Mouse (Mus musculus): ENCODE measurements at regions not wholly inside any gene's neighbourhood (a gene's known extent, or its start where the extent isn't known, plus 50 kb on each side); places are given as distances from the start of the nearest gene placed in this dataset.
A peak's percentile ranks its signal among the peaks of the same experiment; 100 is the strongest.
"Not testable (repeated sequence)": the region's sequence is repeated elsewhere in the genome, so short reads cannot be mapped to it uniquely, and the experiment has no call there.

DNA sequence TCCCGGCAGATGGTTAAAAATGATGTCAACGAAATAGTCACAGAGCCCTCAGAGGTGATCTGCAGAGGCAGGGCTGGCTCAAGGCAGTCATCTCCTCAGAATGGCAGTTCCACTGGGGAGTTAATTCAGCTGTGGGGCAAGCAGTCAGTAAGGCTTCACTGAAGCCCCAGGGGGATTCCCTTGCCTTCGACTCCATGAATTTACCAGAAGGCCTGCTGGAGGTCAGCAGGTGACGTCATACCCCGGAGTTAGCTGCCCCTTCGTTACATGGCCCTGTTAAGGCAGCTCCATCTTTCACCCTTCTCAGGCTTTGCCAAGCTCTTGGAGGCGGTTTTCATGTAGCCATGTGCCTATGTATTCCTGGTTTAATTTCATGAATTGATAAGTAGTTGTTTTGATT lies 178.6 kb downstream of the Fam43a start:
- no peak for DNase-seq

DNA sequence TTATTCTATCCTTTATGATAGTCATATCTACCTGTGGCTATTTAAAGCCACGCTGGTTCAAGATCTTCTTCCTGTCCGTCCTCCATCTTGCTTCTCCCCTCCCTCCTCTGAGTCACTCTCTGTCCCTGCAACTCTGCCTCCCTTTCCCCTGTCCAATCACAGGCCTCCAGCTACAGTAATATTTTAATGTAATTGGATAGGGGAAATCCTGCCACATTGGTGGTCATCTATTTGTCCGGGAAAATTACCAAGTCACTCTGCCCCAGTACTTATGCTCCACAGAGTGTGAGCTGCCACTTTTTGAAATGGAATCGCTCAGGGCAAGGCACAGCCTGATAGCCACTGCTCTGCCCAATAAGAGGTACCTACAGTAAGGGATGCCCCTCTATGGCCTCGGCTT lies 179.4 kb downstream of the Fam43a start:
- peak; percentile 0 for DNase-seq

DNA sequence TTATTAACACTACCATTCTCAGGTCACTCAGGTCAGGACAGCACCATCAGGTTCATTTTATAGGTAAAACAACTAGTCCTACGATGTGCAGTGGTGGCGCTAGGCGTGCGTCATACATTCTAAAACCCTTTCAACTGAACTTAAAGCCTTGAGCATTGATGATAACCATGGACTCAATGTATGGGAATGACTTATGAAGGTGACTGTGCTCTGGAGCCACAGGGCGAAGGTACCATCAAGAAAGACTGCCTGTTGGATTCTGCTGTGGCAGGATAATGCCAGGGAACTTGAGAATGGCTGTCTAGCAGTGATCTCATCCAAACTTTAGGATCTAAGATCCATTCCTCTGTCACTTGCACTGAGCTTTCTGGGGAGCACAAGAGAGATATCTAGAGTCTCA lies 184.7 kb downstream of the Fam43a start:
- no peak for DNase-seq

DNA sequence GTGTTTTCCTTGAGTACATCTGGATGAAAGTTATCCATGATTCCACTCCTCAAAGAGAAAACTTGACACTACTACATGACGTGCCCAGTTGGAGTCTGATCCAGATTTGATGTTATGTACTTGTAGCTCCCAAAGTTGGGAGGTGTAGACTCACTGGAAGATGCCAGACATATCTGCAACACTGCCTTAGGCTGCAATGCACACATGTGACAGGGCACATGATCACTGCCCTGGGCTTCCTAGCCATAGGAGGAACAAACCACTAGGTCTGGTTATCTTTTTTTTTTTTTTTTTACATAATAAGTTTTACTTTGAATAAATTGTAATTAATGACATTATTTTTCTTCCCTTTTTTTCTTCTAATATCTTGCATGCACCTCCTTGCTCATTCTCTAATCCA lies 185.4 kb downstream of the Fam43a start:
- DNase-seq: no peak

DNA sequence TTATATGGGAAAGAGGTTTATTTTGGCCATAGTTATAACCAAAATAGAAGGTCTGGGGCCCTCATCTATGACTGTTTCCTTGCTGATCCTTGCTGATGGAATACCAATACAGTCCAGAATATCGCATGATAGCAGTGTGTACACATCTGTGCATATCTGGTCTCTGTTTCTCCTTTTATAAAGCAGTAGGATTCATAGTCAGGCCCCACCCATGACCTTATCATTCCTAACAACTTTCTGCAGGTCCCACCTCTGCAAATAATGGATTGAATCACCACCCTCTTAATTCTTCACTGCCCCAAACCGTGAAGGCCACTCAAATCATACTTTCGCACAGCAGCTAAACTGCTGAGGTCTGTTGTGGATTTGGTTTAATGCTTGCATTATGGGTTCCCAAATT lies 186.5 kb downstream of the Fam43a start:
- DNase-seq: no peak

DNA sequence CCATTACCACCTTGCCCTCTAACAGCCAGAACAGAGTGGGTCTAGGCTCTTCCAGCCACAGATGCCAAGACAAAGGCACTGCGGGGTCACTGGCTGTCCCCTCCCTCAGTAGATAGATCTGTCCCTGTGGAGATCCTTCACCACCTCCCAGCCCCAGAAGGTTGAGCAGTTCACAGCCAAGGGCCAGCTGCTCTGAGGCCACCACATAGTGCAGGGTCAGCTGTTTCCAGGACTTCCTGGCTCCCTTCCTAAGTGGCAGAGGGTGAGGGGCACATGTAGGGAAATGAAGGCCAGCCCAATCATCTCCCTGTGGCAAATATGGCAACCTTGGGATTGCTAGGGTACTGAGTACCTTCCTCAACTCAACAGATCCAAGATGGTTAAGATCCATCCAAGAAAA lies 187.8 kb downstream of the Fam43a start:
- DNase-seq: no peak

DNA sequence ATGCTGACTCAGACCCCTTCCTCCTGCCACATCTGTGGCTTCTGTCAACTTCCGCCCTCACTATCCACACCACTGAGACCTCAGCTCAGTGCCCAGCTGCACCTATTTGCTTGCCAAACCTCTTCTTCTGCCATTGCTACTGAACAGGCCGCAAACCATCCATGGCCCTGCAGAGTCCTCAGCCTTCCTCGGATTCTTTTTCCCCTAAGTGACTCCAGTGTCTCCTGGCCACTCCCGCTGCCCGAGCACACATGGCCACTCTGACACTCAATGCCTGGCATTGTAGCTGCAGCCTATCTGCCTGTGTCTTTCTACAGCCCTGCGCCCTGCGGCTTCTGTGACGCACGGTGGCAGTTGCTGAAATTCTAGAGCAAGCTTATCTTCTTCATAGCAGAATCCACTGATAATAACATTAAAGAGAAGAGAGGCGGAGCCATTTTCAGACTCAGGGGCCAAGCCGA lies 188.8 kb downstream of the Fam43a start:
- DNase-seq: no peak

DNA sequence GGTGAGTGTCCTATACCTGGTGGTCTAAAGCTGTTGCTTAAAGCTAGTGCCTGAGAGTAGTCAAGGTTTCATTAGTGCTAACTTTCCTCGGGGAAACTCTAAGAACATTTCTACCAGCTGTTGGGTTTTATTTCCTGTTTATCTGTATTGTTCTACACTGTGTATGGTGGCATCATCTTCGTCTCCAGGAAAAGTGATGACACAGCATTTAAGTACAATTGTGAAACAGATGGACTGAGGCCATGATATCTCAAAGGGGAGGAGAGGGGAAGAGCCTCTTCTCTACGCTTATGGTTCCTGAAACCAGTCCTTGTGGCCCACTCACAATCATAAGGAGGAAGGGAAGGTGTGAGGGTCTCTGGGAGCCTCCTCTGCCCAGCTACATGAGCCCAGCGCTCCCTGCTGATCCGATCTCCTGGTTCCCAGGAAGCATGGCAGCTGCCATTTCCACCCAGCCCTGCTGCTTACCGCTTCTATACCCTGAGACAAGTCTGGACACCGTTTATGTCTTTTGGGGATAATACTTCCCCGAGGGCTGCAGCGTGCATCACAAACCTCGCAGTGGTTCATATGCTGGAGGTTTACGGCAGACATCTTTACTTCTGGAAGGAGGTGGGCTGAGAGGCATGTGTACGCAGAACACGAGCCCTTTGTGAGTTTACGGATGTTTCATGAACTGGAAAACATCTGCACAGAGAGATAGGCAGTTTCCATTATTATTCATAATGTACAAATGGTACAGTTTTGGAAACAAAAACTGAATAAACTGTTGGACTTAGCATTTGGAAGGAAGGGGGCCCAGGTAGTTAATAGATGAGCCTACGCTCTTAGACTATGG lies 189.6 kb downstream of the Fam43a start:
- no peak for DNase-seq

DNA sequence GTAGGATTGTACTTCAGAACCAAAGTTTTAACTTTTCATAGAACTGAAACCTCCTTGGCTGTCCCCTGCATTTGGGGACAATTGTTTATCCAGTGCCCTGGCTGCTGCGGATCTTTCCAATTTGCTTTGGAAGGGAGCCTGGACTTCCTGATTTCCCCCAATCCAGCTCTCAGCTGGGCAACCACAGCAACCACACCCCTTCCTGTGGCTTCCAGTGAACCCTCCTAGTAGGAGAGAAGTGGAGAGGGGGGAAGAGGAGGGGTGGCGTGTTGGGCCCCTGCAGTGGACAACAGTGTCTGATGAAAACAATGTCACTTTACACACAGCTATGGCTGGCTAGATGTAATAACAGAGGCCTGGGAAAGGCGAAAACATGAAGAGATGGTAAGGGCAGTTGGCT lies 190.5 kb downstream of the Fam43a start:
- DNase-seq: peak; percentile 40

DNA sequence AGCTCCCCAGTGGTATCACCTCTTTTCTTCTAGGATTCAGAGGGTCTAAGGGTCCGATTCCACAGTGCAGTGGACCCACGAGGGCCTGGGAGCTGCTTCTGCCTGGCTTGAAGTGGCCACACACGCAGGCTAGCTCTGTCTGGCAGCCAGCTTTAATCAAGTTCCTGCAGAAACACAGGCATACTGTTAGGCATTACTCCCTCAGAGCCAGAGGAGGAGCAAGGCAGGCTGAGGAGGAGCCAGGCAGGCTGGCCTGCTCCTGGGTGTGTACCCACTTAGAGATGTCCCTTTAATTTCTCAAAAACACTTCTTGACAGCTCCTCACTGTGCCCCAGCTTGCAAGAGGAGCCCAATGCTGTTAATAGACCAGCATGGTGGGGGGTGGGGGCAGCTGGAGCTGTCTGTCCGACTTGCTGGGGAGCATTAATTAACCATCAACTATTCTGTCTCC lies 191.1 kb downstream of the Fam43a start:
- DNase-seq: peak; percentile 24

DNA sequence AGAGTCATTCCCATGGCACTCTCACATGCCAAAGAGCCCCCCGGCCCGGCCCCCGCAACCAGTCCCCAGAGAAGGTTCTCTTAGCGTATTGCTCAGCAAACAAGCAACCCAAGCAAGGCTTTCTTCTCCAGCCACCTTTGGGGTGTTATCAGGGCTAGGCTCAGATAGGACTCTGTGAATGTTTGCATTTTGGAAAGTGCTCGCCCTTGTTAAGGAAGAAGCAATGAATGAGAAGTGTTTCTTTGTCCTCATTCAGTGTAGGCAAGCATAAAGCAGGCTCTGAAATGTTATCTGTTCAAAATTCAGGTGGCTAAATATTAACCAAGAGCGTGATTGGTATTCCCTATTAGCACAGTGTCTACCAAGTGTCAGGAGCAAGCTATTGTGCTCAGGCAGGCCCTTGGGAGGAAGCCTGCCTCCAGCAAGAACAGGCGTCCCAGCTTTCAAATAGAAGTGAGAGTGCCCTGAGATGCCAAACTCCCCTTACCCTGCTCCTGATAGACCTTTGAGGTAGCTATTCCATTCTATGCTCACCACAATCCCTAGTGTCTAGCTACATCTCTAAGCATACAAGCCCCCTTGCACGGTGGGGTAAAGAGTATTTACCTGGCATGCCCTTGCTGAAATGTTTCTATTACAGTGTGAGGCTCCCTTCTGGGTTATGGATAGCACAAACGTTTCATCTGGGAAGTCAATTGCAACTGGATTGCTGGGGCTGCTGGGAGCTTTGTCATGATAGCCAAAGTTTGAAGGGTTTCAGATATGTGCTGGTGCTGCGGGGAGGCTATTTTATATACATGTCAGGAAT lies 191.7 kb downstream of the Fam43a start:
- no peak for DNase-seq

DNA sequence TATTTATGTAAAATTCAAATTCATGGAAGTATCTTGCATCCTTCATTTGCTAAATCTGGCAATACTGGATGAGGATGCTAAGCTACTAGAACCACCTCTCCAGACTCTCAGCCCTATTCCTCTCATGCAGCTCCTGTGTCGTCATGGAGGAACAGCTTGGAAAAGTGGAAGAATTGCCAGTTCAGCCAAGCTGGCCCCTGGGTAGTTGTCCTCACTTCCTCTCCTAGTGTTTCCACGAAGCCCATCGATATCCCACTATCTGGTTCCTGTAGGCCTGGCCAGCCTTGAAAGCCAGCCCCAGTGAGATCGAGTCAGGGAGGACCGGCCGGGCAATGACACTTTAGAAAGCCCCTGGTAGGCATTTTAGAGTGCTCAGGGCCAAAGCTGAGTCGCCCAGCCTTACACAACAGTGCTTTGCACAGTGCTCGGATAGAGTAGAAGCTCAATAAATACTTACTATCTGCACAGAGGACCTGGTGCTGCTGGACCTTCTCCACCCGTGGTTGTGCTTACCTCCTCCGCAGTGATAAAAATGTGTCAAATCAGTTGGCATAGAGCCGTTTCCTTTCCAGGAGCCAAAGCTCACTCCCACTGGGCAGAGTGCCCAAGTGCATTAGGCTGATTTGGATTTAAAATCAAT lies 193.3 kb downstream of the Fam43a start:
- peak; percentile 34 for DNase-seq

DNA sequence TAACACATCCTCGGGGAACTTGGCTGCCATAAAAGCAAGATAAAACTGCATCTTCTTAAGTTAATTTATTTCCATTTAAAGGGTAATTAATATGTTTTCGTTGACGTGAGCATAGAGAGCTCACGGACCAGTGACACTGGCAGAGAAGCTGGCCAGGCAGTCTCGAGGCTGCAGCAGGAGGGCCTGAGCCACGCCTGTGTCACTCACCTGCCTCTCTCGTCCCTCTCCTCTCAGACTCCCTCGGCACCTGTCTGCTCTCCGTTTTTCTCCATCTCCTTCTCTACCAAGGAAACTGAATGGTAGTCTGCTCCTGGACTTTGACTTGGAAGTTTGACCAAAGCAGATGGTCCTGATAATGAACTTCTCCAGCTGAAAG lies 193.8 kb downstream of the Fam43a start:
- no peak for DNase-seq

DNA sequence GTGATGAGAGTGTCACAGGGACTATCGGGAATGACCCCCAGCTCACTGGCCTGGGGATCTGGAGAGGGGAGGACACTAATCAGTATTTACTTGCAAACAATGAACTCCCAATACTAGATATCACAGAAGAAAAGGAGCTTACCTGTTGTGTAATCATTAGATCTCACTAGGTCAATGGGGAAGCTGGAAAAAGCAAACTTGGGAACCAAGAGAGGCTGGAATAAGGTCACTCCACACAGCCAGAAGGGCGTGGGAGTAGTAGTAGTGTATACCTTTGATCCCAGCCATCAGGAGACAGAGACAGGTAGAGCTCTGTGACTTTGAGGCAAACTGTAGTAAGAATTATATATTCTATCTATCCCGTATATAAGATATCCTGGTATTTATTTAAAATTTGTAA lies 194.3 kb downstream of the Fam43a start:
- DNase-seq: no peak

DNA sequence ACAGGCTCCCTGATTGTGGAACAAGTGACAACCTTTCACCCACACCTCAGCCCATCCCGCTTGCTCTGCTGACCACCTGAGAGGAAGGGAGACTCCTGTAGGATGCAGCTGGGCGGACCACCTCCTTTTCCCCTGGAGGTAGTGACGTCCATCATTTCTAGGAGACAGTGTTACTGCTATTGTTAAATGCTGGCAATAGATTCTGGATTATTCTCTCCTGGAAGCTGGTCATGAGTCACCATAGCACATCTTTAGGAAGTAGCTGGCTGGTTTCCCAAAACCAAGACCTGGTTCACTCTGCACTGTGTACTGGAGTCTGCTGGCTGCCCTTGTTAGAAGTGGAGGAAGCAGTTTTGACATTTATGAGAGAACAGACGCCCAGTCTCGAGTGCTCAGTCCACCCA lies 196.0 kb downstream of the Fam43a start:
- DNase-seq: peak; percentile 34

DNA sequence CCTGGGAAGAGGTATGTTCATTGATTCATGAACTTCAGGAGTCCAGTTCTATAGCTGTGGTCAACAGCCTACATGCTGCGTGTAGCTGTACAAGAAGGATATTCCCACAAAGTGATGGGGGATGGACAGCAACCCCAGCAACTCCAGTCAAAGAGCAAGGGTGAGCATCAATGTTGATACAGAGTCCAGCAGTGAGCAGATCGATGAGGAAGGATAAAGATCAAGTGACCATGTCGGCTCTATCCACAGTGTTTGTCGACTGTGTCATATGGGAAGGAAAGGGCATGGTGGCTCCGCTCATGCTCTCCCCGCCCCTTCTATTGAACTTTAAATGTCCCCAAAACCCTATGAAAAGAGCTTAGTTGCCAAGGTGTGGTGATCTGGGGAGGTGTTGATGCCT lies 196.6 kb downstream of the Fam43a start:
- DNase-seq: no peak

DNA sequence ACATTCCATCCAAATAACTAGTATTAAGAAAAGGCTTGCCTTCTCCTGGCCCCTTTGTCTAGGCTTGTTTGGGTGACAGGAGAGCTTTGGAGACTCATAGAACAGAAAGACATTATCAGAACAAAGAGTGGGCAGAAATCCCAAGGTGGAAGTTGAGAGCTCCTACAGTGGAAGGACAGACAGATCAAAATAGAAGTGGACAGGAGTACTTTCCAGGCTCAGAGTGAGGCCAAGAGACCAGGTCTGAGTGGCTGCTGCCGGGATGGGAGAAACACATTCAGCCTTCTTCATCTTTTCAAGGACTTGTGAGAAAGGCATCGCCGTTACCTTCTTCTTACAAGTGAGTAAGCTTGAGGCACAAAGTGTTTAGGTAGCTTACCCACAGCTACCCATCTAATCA lies 197.5 kb downstream of the Fam43a start:
- no peak for DNase-seq

DNA sequence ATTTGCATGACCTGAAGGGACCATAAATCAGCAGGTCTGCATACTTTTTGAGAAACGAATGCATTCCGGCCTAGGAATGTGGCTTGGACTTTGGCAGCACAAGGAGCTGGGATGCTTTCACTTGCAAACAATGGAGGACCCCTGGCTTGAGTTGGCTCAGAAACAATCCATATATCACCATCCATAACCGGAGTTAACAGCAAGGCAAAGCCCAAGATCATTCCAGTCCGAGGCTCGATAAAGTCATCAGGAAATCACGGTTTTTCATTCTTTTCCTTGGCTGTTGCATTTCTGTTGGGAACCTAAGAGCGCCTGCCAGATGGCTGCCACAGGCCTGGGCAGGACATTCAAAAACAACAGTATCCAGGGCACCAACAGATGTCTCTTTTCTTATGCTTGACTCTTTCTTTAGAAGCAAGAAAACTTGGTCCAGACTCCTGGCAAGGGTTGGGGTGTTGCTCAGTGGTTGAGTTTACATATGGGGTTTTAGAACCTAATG lies 198.5 kb downstream of the Fam43a start:
- no peak for DNase-seq

DNA sequence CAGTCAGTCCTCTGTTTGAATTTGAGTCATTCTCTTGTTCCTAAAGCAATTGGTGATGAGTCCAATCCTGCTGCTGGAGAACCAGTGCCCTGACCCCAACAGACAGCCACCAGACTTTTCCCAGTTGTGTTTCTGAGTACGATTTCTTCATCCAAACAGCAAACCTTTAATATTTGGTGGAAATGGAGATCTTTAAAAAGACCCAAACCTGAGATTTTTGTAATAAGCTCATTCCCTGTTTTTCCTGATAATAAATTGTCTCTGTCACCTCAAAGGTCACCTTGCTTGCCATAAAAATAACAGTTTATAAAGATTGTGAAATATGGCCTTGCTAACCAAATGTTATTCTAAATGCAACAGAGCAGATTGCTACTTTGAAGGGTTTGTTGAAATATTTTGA lies 199.0 kb downstream of the Fam43a start:
- no peak for DNase-seq

DNA sequence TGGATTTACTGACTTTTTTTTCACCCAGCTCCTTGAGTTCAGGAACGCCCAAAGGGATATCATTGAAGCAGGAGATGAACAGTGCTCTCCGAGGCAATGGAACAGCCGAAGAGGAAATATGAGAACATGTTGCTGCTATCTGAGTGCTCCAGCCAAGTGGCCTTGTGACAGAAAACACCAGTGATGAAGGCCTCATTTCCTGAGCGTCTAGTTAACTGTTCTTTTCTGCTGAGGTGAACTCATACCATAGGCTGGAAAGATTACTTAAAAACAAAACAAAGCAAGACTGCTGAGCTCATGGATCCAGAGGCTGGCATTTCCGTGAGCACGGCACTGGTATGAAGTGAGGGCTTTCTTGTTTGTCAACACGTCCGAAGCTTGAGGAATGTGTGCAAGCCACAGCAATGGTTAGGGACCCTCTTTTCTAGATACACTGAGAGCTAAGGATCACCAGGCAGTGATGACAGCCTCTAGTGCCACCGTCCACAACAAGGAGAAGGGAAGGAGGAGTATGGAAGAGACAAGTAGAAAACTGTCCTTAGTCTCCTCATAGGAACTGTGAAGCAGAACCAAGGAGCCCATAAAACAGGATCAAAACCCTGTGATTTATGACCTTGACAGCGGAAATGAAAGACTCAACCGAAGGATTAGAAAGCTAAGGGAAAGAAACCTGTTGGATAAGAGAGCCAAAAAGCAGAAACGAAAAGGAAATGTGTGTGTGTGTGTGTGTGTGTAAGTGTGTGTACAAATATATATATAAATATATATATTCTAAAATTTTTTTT lies 200.4 kb downstream of the Fam43a start:
- DNase-seq: peak; percentile 23

DNA sequence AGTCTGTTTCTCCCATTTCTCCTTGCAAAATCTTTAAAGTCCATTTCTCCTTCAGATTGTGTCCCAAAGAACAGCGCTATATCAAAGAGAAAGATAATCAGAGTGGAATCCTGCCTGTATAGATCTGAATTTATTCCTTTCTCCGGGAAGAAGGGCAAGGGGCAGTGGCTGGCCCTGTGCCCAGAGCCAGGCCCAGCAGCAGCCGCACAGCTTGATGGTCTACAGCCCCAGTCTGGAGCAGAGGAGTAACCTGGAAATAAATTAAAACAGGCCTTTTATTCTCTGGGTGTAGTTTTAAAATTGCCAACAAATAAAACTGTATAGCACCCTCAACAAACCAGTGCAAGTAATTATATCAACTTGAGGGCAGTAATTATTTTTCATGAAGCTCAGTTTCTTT lies 204.5 kb downstream of the Fam43a start:
- DNase-seq: no peak

DNA sequence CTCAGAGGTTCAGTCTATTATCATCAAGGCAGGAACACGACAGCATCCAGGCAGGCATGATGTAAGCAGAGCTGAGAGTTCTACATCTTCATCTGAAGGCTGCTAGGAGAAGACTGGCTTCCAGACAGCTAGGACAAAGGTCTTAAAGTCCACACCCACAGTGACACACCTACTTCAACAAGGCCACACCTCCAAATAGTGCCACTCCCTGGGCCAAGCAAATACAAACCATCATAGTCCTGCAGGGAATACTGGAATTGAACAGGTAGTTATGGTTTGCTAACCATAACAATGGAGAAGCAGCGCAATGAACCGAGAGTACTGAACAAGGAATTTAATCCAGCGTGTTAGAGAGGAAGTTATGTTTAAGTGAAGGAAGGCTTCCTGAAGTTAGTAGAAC lies 206.7 kb downstream of the Fam43a start:
- DNase-seq: not testable (repeated sequence)
